Mouse (Mus musculus): Measurements from ENCODE around the gene Abcd3.
A peak's percentile ranks its signal among the peaks of the same experiment; 100 is the strongest.

Gene Abcd3

GRCm38 (mm10) chr3:121738742-121739342, 76.3 kb downstream of the Abcd3 start:
- DNase-seq (ENCODE audit: low spot score in 2 of 2), result no peak

GRCm38 (mm10) chr3:121737901-121738300, 77.2 kb downstream of the Abcd3 start:
- no peak for DNase-seq (ENCODE audit: low spot score in 2 of 2)

- DNase-seq (ENCODE audit: low spot score in 2 of 2), result no peak
Measured at GRCm38 (mm10) chr3:121737453-121737852, 77.6 kb downstream of the Abcd3 start.

GRCm38 (mm10) chr3:121736025-121736744, 78.9 kb downstream of the Abcd3 start:
- DNase-seq (ENCODE audit: low spot score in 2 of 2), result peak in 1 of 2 experiments; percentile 89

- DNase-seq (ENCODE audit: low spot score in 2 of 2), result no peak
Measured at GRCm38 (mm10) chr3:121735542-121735941, 79.6 kb downstream of the Abcd3 start.

GRCm38 (mm10) chr3:121729678-121730077, 85.4 kb downstream of the Abcd3 start:
- no peak for DNase-seq (ENCODE audit: low spot score in 2 of 2)

GRCm38 (mm10) chr3:121725651-121726050, 89.5 kb downstream of the Abcd3 start:
- no peak for DNase-seq (ENCODE audit: low spot score in 2 of 2)

- DNase-seq (ENCODE audit: low spot score in 2 of 2), result no peak
Measured at GRCm38 (mm10) chr3:121724553-121724952, 90.5 kb downstream of the Abcd3 start.

GRCm38 (mm10) chr3:121723968-121724524, 91.1 kb downstream of the Abcd3 start:
- DNase-seq (ENCODE audit: low spot score in 2 of 2), result no peak

GRCm38 (mm10) chr3:121722971-121723844, 91.9 kb downstream of the Abcd3 start, which contains the start of gene F3:
F3 (plus strand) TSS chr3:121723537.
- DNase-seq (ENCODE audit: low spot score in 2 of 2), result peak in 1 of 2 experiments; percentile 58

- DNase-seq (ENCODE audit: low spot score in 2 of 2), result no peak
Measured at GRCm38 (mm10) chr3:121721691-121722070, 93.4 kb downstream of the Abcd3 start.

GRCm38 (mm10) chr3:121720801-121721690, 94.1 kb downstream of the Abcd3 start:
- no peak for DNase-seq (ENCODE audit: low spot score in 2 of 2)

- no peak for DNase-seq (ENCODE audit: low spot score in 2 of 2)
Measured at GRCm38 (mm10) chr3:121719701-121720100, 95.4 kb downstream of the Abcd3 start.

GRCm38 (mm10) chr3:121718679-121719078, 96.4 kb downstream of the Abcd3 start:
- DNase-seq (ENCODE audit: low spot score in 2 of 2), result no peak

GRCm38 (mm10) chr3:121716480-121716879, 98.6 kb downstream of the Abcd3 start:
- no peak for DNase-seq (ENCODE audit: low spot score in 2 of 2)

GRCm38 (mm10) chr3:121715741-121716459, 99.2 kb downstream of the Abcd3 start:
- no peak for DNase-seq (ENCODE audit: low spot score in 2 of 2)

GRCm38 (mm10) chr3:121715336-121715735, 99.8 kb downstream of the Abcd3 start:
- no peak for DNase-seq (ENCODE audit: low spot score in 2 of 2)

GRCm38 (mm10) chr3:121714461-121714860, 100.6 kb downstream of the Abcd3 start:
- DNase-seq (ENCODE audit: low spot score in 2 of 2), result no peak

- DNase-seq (ENCODE audit: low spot score in 2 of 2), result no peak
Measured at GRCm38 (mm10) chr3:121713816-121714215, 101.3 kb downstream of the Abcd3 start.

- no peak for DNase-seq (ENCODE audit: low spot score in 2 of 2)
Measured at GRCm38 (mm10) chr3:121713151-121713701, 101.9 kb downstream of the Abcd3 start.
